Mouse (Mus musculus): ENCODE data around the gene Tnfsf9. TPM values are rescaled to one million over a fixed set of nuclear protein-coding genes. Genes with fewer than 3 reads are reported as not detected.
"Not testable (repeated sequence)": the region's sequence is repeated elsewhere in the genome, so short reads cannot be mapped to it uniquely, and the experiment has no call there.

Gene Tnfsf9
- polyA plus RNA-seq, 1 experiment: 3.3 TPM

- no peak for DNase-seq (ENCODE audit: low read depth, low spot score)
- WGBS: 87% methylated on average over 11 of the region's 11 CpGs
Measured at GRCm38 (mm10) chr17:57123192-57124118, 18.3 kb downstream of the Tnfsf9 start.

DNA sequence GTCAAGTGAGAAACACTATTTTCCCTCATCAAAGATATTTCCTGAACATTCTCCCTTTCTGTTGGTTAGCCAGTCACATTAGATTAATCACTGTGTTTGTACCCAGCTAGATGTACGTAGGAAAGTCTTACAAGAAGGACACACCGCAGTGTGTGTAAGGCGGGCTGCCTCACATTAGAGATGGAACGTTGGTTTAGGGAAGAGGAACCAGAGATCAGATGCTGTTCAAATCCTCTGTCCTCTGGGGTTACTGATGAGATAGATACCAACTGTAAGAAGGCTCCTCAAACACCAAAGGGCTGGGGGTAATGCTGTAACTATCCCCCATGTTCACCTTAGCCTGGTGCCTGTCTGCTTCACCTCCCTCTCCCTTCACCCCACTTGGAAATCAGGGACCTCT, 19.7 kb downstream of the Tnfsf9 start:
- no peak for DNase-seq (ENCODE audit: low read depth, low spot score)
- 84% methylated on average over 4 of the region's 4 CpGs for WGBS

GRCm38 (mm10) chr17:57125853-57126622, 20.9 kb downstream of the Tnfsf9 start:
- WGBS: 60% methylated on average over 3 of the region's 3 CpGs
- no peak for DNase-seq (ENCODE audit: low read depth, low spot score)

DNA sequence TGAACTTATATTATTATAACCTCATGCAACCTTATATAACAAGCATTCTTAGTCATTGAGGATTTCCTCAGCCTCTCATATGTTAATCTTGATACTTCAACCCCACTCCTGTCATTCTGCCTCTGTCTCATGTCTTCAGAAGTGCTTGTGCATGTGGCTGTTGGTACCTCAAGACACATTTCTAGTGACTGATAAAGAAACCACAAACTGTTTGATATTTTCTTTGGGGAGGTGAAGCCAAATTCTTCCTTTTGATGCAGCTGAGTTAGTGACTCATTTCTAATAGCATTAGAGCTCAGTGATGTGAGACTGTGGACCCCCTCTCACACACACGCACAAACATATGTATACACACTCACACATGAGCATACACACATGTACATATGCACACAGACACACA, 26.7 kb downstream of the Tnfsf9 start:
- no peak for DNase-seq (ENCODE audit: low read depth, low spot score)
- 87% methylated on average over 1 of the region's 1 CpGs for WGBS

- 10% methylated on average over 3 of the region's 3 CpGs for WGBS
- DNase-seq (ENCODE audit: low read depth, low spot score): not testable (repeated sequence)
Measured at GRCm38 (mm10) chr17:57134021-57134420, 28.9 kb downstream of the Tnfsf9 start.

- WGBS: 73% methylated on average over 2 of the region's 2 CpGs
- no peak for DNase-seq (ENCODE audit: low read depth, low spot score)
Measured at GRCm38 (mm10) chr17:57134693-57135092, 29.6 kb downstream of the Tnfsf9 start.

DNA sequence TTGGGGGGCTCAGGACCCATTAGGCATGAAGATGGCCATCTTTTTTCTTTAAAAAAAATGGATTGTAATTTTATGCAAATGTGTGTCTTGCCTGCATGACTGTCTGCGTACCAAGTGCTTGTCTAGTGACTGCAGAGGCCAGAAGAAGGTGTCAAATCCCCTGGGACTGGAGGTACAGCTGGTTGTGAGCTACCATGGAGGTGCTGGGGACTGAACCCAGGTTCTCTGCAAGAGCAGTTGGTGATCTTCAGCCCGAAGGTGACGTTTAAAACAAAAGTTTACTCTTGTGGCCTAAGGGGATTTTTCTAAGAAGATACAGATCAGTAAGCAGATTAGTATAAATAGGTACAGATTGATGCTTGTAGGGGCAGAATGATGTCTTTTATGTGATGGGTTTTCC, 30.5 kb downstream of the Tnfsf9 start:
- 84% methylated on average over 3 of the region's 3 CpGs for WGBS
- no peak for DNase-seq (ENCODE audit: low read depth, low spot score)

GRCm38 (mm10) chr17:57138676-57139075, 33.6 kb downstream of the Tnfsf9 start:
- WGBS: 83% methylated on average over 4 of the region's 4 CpGs
- no peak for DNase-seq (ENCODE audit: low read depth, low spot score)

- no peak for DNase-seq (ENCODE audit: low read depth, low spot score)
- WGBS: 69% methylated on average over 3 of the region's 3 CpGs
Measured at GRCm38 (mm10) chr17:57139708-57140107, 34.6 kb downstream of the Tnfsf9 start.

- DNase-seq (ENCODE audit: low read depth, low spot score): no peak
Measured at GRCm38 (mm10) chr17:57143704-57144103, 38.6 kb downstream of the Tnfsf9 start.

GRCm38 (mm10) chr17:57145115-57145514, 40.0 kb downstream of the Tnfsf9 start:
- WGBS: 85% methylated on average over 1 of the region's 1 CpGs

More at GRCm38 (mm10) chr17:57143704-57144103, 38.6 kb downstream of the Tnfsf9 start:
- 37% methylated on average over 3 of the region's 3 CpGs for WGBS

GRCm38 (mm10) chr17:57148343-57148742, 43.2 kb downstream of the Tnfsf9 start:
- 72% methylated on average over 4 of the region's 4 CpGs for WGBS
- DNase-seq (ENCODE audit: low read depth, low spot score): no peak

More at GRCm38 (mm10) chr17:57145115-57145514, 40.0 kb downstream of the Tnfsf9 start:
- DNase-seq (ENCODE audit: low read depth, low spot score): no peak

GRCm38 (mm10) chr17:57148994-57149803, 44.1 kb downstream of the Tnfsf9 start, which contains the start of gene Cd70:
Gene Cd70 (minus strand): TSS chr17:57149777.
- no peak for DNase-seq (ENCODE audit: low read depth, low spot score)
- WGBS: 6% methylated on average over 39 of the region's 39 CpGs

DNA sequence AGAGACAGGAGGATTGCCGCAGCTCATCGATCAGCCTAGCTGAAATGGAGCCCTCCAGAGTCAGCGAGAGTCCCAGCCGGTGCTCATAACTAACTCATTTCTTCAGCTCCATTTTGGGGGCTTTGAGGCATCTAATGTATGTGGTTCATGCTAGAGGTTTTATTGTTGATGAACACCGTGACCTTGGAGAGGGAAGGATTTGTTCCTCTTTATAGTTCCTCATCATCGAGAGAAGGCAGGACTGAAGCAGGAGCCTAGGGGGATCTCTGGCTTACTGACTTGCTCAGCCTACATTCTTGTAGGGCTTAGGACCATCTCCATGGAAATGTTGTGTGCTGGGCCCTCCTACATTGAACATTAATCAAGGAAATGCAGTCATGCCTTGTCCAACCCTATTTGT, 47.9 kb downstream of the Tnfsf9 start:
- WGBS: 89% methylated on average over 6 of the region's 6 CpGs
- no peak for DNase-seq (ENCODE audit: low read depth, low spot score)

GRCm38 (mm10) chr17:57153787-57154186, 48.7 kb downstream of the Tnfsf9 start:
- WGBS: 78% methylated on average over 4 of the region's 4 CpGs
- DNase-seq (ENCODE audit: low read depth, low spot score): no peak

Other genes starting within 250 kb of the Tnfsf9 start
- gene Acsbg2, start 230.9 kb upstream of the Tnfsf9 start, polyA plus RNA-seq (2012; rRNA removed): not detected in 2 replicates
- gene 1700061G19Rik, start 229.8 kb upstream of the Tnfsf9 start, polyA plus RNA-seq (2012; rRNA removed): 0.15 and 0.19 TPM in 2 replicates
- 32.3 and 39.8 TPM in 2 replicates for gene Mllt1, start 169.9 kb upstream of the Tnfsf9 start, polyA plus RNA-seq (2012; rRNA removed)
- 13.3 and 19.9 TPM in 2 replicates for gene Acer1, start 123.2 kb upstream of the Tnfsf9 start, polyA plus RNA-seq (2012; rRNA removed)
- gene Clpp, start 115.0 kb upstream of the Tnfsf9 start, polyA plus RNA-seq (2012; rRNA removed): 124 and 128 TPM in 2 replicates
- gene Alkbh7, start 108.0 kb upstream of the Tnfsf9 start, polyA plus RNA-seq (2012; rRNA removed): 30.1 and 31.5 TPM in 2 replicates
- not detected in 2 replicates for gene Pspn, start 105.3 kb upstream of the Tnfsf9 start, polyA plus RNA-seq (2012; rRNA removed)
- 37.4 and 43.8 TPM in 2 replicates for gene Gtf2f1, start 94.0 kb upstream of the Tnfsf9 start, polyA plus RNA-seq (2012; rRNA removed)
- not detected in 2 replicates for gene Gm17949, start 93.9 kb upstream of the Tnfsf9 start, polyA plus RNA-seq (2012; rRNA removed)
- 45.6 and 60.9 TPM in 2 replicates for gene Khsrp, start 73.8 kb upstream of the Tnfsf9 start, polyA plus RNA-seq (2012; rRNA removed)
- gene Slc25a41, start 63.7 kb upstream of the Tnfsf9 start, polyA plus RNA-seq (2012; rRNA removed): not detected in 2 replicates
- 175 and 198 TPM in 2 replicates for gene Crb3, start 46.2 kb upstream of the Tnfsf9 start, polyA plus RNA-seq (2012; rRNA removed)
- 16.5 TPM in 2 replicates for gene Slc25a23, start 45.5 kb upstream of the Tnfsf9 start, polyA plus RNA-seq (2012; rRNA removed)
- gene Dennd1c, start 26.8 kb upstream of the Tnfsf9 start, polyA plus RNA-seq (2012; rRNA removed): 7.2 and 10.8 TPM in 2 replicates
- 3.2 and 4.2 TPM in 2 replicates for gene Tubb4a, start 17.5 kb upstream of the Tnfsf9 start, polyA plus RNA-seq (2012; rRNA removed)
- gene Cd70, start 44.5 kb downstream of the Tnfsf9 start, polyA plus RNA-seq (2012; rRNA removed): 0.23 and 0.27 TPM in 2 replicates
- 0.92 and 1.1 TPM in 2 replicates for gene Tnfsf14, start 88.9 kb downstream of the Tnfsf9 start, polyA plus RNA-seq (2012; rRNA removed)
- 72.7 and 75.6 TPM in 2 replicates for gene C3, start 122.8 kb downstream of the Tnfsf9 start, polyA plus RNA-seq (2012; rRNA removed)
- gene Gpr108, start 143.1 kb downstream of the Tnfsf9 start, polyA plus RNA-seq (2012; rRNA removed): 43.2 and 58.0 TPM in 2 replicates
- gene Trip10, start 144.1 kb downstream of the Tnfsf9 start, polyA plus RNA-seq (2012; rRNA removed): 26.4 and 28.5 TPM in 2 replicates
- gene Vav1, start 173.8 kb downstream of the Tnfsf9 start, polyA plus RNA-seq (2012; rRNA removed): 8.8 and 9.4 TPM in 2 replicates